Mouse (Mus musculus) erythroblast, embryonic 14.5 days (primary cell): ENCODE data around the gene Zfp64. TPM values are rescaled to one million over a fixed set of nuclear protein-coding genes. Genes with fewer than 3 reads are reported as not detected.

Experiments
- H3K27me3 ChIP-seq: 2 replicates; pipeline ENCODE4 v1.6.1; 2012; ENCODE audit warnings: inconsistent platforms; ENCODE audit not compliant: control insufficient read depth
- H3K36me3 ChIP-seq: 2 replicates; pipeline ENCODE4 v1.6.1; 2012; ENCODE audit warnings: mild to moderate bottlenecking, inconsistent platforms; ENCODE audit not compliant: control insufficient read depth
- H3K4me1 ChIP-seq: 2 replicates; pipeline ENCODE4 v1.6.1; 2012; ENCODE audit warnings: inconsistent platforms; ENCODE audit not compliant: control insufficient read depth
- H3K4me3 ChIP-seq: replicated peaks from 2 replicates; pipeline ENCODE3; 2012; ENCODE audit warnings: moderate library complexity, mild to moderate bottlenecking, inconsistent platforms
- H3K9me3 ChIP-seq: 2 replicates; pipeline ENCODE4 v1.6.1; 2012; ENCODE audit warnings: low read length, inconsistent platforms, mixed read lengths; ENCODE audit not compliant: control insufficient read depth
- GATA1 ChIP-seq: IDR thresholded peaks from 2 replicates; pipeline ENCODE4 v1.6.1; 2012; ENCODE audit warnings: low read length, inconsistent platforms, mixed read lengths
- TAL1 ChIP-seq: IDR thresholded peaks from 3 replicates; pipeline ENCODE4 v1.6.1; 2012; ENCODE audit warnings: low read length, inconsistent platforms, mixed read lengths
- polyA plus RNA-seq: library from polyadenylated mRNA; stranded (reverse); fragments of >175 nt; gene quantifications from 2 replicates; pipeline ENCODE4 v1.2.3, GENCODE M21; 2012

Gene Zfp64
- polyA plus RNA-seq, 1 experiment, result 1.5 TPM

DNA sequence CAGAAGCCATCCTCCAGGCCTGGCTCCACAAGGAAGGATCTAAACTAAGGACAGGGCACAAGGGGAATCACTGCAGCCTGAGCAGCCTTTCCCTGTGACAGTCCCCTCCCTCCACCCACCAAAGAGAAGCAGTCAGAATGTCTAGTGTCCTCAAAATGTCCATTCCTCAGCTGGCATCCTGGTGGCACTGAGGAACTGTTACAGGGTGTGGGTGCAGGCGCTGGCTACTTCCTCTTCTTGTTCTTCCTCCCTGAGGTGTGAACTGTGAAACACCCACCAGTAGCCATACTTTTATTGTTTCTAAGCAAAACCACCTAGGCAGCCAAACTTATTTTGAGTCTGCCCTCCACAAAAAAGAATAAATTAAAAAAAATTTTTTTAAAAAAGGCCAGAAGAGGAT, 72.4 kb downstream of the Zfp64 start:
- Histone ChIP-seq H3K36me3 (no peaks in the 10 kb centered on the region), H3K4me1 (no peaks in the 10 kb centered on the region), H3K9me3 (no peaks in the 10 kb centered on the region; the same call in 1 of the 2 replicates), H3K27me3 (no peaks in the 10 kb centered on the region), H3K4me3 (no peak overlapping the region)
- TF ChIP-seq TAL1, result no peak
- no peak for TF ChIP-seq GATA1

- TF ChIP-seq GATA1 (no peak), TAL1 (no peak)
- Histone ChIP-seq H3K9me3 (no peaks in the 10 kb centered on the region; the same call in 1 of the 2 replicates), H3K27me3 (no peaks in the 10 kb centered on the region), H3K4me3 (no peak overlapping the region), H3K4me1 (no peaks in the 10 kb centered on the region), H3K36me3 (no peaks in the 10 kb centered on the region)
Observed at GRCm38 (mm10) chr2:168881927-168882326, 73.5 kb downstream of the Zfp64 start.

DNA sequence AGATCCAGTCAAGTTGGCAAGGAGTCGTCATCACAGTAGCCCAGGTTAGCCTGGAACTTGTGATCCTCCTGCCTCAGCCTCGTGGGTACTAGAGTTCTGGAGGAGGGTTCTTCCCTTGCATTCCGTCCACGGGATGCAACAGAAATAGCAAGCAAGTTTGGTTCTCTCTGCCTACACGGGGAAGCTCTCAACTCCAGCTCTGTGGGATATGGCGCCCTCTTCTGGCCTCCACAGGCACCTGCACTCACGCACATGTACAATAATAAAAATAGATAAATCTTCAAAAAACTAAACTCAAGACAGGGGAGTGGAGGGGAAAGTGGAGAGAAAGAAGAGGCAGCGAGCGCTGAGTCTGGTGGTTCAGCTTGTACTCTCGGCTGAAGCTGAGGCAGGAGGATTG, 75.8 kb downstream of the Zfp64 start:
- Histone ChIP-seq H3K4me1 (no peaks in the 10 kb centered on the region), H3K9me3 (no peaks in the 10 kb centered on the region; the same call in 1 of the 2 replicates), H3K36me3 (no peaks in the 10 kb centered on the region), H3K4me3 (no peak overlapping the region), H3K27me3 (no peaks in the 10 kb centered on the region)
- TF ChIP-seq GATA1, result no peak
- TF ChIP-seq TAL1, result no peak

- no peaks in the 10 kb centered on the region; the same call in 1 of the 2 replicates for H3K9me3 ChIP-seq
- no peaks in the 10 kb centered on the region for H3K36me3 ChIP-seq
- H3K27me3 ChIP-seq, result no peaks in the 10 kb centered on the region
- TF ChIP-seq TAL1 (no peak), GATA1 (no peak)
- no peaks in the 10 kb centered on the region for H3K4me1 ChIP-seq
- H3K4me3 ChIP-seq, result no peak overlapping the region
Observed at GRCm38 (mm10) chr2:168878708-168879107, 76.7 kb downstream of the Zfp64 start.

GRCm38 (mm10) chr2:168878158-168878557, 77.2 kb downstream of the Zfp64 start:
- Histone ChIP-seq H3K4me1 (no peaks in the 10 kb centered on the region), H3K4me3 (no peak overlapping the region), H3K36me3 (no peaks in the 10 kb centered on the region), H3K9me3 (no peaks in the 10 kb centered on the region; the same call in 1 of the 2 replicates), H3K27me3 (no peaks in the 10 kb centered on the region)
- TF ChIP-seq TAL1, result no peak
- no peak for TF ChIP-seq GATA1

- Histone ChIP-seq H3K4me1 (no peaks in the 10 kb centered on the region), H3K27me3 (no peaks in the 10 kb centered on the region), H3K36me3 (no peaks in the 10 kb centered on the region), H3K4me3 (no peak overlapping the region), H3K9me3 (no peaks in the 10 kb centered on the region; the same call in 1 of the 2 replicates)
- TF ChIP-seq GATA1, result no peak
- TF ChIP-seq TAL1, result no peak
Observed at GRCm38 (mm10) chr2:168876631-168877030, 78.8 kb downstream of the Zfp64 start.

- Histone ChIP-seq H3K4me1 (no peaks in the 10 kb centered on the region), H3K27me3 (no peaks in the 10 kb centered on the region), H3K36me3 (no peaks in the 10 kb centered on the region), H3K9me3 (no peaks in the 10 kb centered on the region; the same call in 1 of the 2 replicates), H3K4me3 (no peak overlapping the region)
- no peak for TF ChIP-seq TAL1
- no peak for TF ChIP-seq GATA1
Observed at GRCm38 (mm10) chr2:168874498-168874897, 80.9 kb downstream of the Zfp64 start.

DNA sequence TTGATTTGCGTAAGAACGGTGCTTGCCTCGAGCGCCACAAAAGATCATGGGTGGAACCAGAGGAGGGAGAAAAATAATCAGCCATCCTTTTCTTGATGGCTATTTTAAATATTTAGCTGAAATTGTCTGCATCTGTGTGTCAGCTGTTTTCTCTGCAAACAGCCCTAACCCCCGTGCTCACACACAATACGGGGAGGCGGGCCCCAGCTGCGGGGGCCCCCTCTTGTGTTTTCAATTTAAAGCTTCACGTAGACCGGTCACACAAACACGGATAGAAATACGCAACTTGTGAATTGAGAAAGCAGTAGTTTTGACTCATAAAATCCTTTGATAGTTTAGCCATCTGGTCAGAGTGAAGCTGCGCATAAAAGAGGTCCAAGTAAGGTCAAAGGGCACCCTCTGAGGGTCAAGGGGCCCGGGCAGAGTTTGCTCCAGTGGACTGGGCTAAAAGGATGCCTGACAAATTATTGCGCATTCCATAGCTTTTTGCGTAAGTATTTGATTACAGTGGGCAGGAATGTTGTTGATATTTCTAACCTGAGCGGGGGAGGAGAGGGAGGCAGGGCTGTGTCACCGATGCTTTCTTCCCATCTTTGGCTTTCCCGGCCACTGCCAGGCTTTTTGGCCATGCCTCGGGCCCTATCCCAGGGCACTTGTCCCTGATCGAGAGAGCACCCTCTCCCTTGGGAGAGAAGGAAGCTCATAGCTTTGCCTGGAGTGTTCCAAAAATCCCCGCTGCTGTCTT, 83.4 kb downstream of the Zfp64 start:
- Histone ChIP-seq H3K36me3 (no peaks in the 10 kb centered on the region), H3K27me3 (no peaks in the 10 kb centered on the region)

DNA sequence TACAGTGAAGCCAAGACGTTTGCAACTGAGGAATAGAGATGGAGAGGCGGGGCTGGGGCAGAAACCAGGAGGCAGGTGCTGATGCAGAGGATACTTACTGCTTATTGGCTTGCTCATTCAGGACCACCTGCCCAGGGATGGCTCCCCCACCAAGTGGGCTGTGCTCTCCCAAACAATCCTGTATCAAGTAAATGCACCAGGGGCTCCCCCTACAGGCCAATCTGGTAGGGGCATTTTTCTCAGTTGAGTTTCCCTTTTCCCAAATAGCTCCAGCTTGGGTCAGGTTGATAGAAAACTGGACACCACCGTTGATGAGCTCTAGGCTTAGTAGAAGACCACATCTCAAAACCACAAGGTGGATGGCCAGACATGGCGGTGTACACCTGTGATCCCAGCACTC, 84.9 kb downstream of the Zfp64 start:
- peaks cover 6% of the 10 kb centered on the region for H3K4me1 ChIP-seq
- no peaks in the 10 kb centered on the region for H3K9me3 ChIP-seq
- H3K36me3 ChIP-seq, result no peaks in the 10 kb centered on the region
- no peaks in the 10 kb centered on the region for H3K27me3 ChIP-seq
- no peak for TF ChIP-seq GATA1
- TF ChIP-seq TAL1, result no peak
- no peak overlapping the region for H3K4me3 ChIP-seq

More for the DNA sequence above, 83.4 kb downstream of the Zfp64 start:
- no peak for TF ChIP-seq GATA1
- no peak for TF ChIP-seq TAL1
- no peak overlapping the region for H3K4me3 ChIP-seq
- no peaks in the 10 kb centered on the region for H3K9me3 ChIP-seq
- H3K4me1 ChIP-seq, result no peaks in the 10 kb centered on the region
